Mouse (Mus musculus) c-Kit-negative CD71-positive TER-119-positive erythroid progenitor cells, embryonic 14.5 days (primary cell): ENCODE results near the gene Frem2.

ENCODE experiments used
- DNase-seq: peaks from one replicate; pipeline ENCODE4 v3.0.0-alpha.2; 2013; ENCODE audit warnings: low read depth, low spot score

Gene Frem2

GRCm38 (mm10) chr3:53557388-53558214 is 99.6 kb downstream of the Frem2 start:
- no peak for DNase-seq

- no peak for DNase-seq
Observed at GRCm38 (mm10) chr3:53555031-53555952, 101.9 kb downstream of the Frem2 start.

- DNase-seq: no peak
Observed at GRCm38 (mm10) chr3:53552691-53553090, 104.5 kb downstream of the Frem2 start.

GRCm38 (mm10) chr3:53532091-53532490 is 125.1 kb downstream of the Frem2 start:
- no peak for DNase-seq

- DNase-seq: no peak
Observed at GRCm38 (mm10) chr3:53530305-53530704, 126.8 kb downstream of the Frem2 start.

- DNase-seq: no peak
Observed at GRCm38 (mm10) chr3:53525737-53526136, 131.4 kb downstream of the Frem2 start.

- no peak for DNase-seq
Observed at GRCm38 (mm10) chr3:53522794-53523193, 134.4 kb downstream of the Frem2 start.

- DNase-seq: no peak
Observed at GRCm38 (mm10) chr3:53514221-53515065, 142.7 kb downstream of the Frem2 start.

GRCm38 (mm10) chr3:53513096-53513495 is 144.1 kb downstream of the Frem2 start:
- DNase-seq: no peak

GRCm38 (mm10) chr3:53502428-53502827 is 154.7 kb downstream of the Frem2 start:
- DNase-seq: no peak

GRCm38 (mm10) chr3:53498351-53498905 is 158.7 kb downstream of the Frem2 start:
- no peak for DNase-seq

- no peak for DNase-seq
Observed at GRCm38 (mm10) chr3:53488353-53488752, 168.8 kb downstream of the Frem2 start, which contains the start of gene Stoml3. Stoml3 (plus strand) TSS chr3:53488653.

- DNase-seq: no peak
Observed at GRCm38 (mm10) chr3:53486996-53487576, 170.1 kb downstream of the Frem2 start.

- DNase-seq: no peak
Observed at GRCm38 (mm10) chr3:53486561-53486960, 170.6 kb downstream of the Frem2 start.

GRCm38 (mm10) chr3:53483414-53484059 is 173.6 kb downstream of the Frem2 start:
- no peak for DNase-seq

GRCm38 (mm10) chr3:53478419-53479046 is 178.6 kb downstream of the Frem2 start:
- no peak for DNase-seq

GRCm38 (mm10) chr3:53477468-53477867 is 179.7 kb downstream of the Frem2 start:
- DNase-seq: no peak

- DNase-seq: no peak
Observed at GRCm38 (mm10) chr3:53475889-53476288, 181.3 kb downstream of the Frem2 start.

- no peak for DNase-seq
Observed at GRCm38 (mm10) chr3:53474179-53474578, 183.0 kb downstream of the Frem2 start.

GRCm38 (mm10) chr3:53472061-53472460 is 185.1 kb downstream of the Frem2 start:
- DNase-seq: no peak
